Mouse (Mus musculus): ENCODE measurements around the gene Yap1. TPM values are rescaled to one million over a fixed set of nuclear protein-coding genes. Genes with fewer than 3 reads are reported as not detected.

The Yap1 gene
- 47.6 and 77.0 TPM in 2 replicates for polyA plus RNA-seq (2012; rRNA removed)

- DNase-seq (ENCODE audit: low spot score), result peak; percentile 88
Measured at GRCm38 (mm10) chr9:8004370-8004991, at the start of gene Yap1. Gene Yap1 (minus strand): TSS chr9:8004596.

GRCm38 (mm10) chr9:8043044-8043387, 38.6 kb upstream of the Yap1 start:
- no peak for DNase-seq (ENCODE audit: low spot score)

GRCm38 (mm10) chr9:8042338-8043043, 38.1 kb upstream of the Yap1 start, which contains the start of gene Cfap300:
Gene Cfap300 (minus strand): TSS chr9:8042823.
- peak; percentile 83 for DNase-seq (ENCODE audit: low spot score)

- no peak for DNase-seq (ENCODE audit: low spot score)
Measured at GRCm38 (mm10) chr9:8035546-8035945, 31.1 kb upstream of the Yap1 start.

GRCm38 (mm10) chr9:8035091-8035490, 30.7 kb upstream of the Yap1 start:
- no peak for DNase-seq (ENCODE audit: low spot score)

- no peak for DNase-seq (ENCODE audit: low spot score)
Measured at GRCm38 (mm10) chr9:8034143-8034542, 29.7 kb upstream of the Yap1 start.

- no peak for DNase-seq (ENCODE audit: low spot score)
Measured at GRCm38 (mm10) chr9:8032847-8033246, 28.5 kb upstream of the Yap1 start.

- DNase-seq (ENCODE audit: low spot score), result no peak
Measured at GRCm38 (mm10) chr9:8018609-8019008, 14.2 kb upstream of the Yap1 start.

- no peak for DNase-seq (ENCODE audit: low spot score)
Measured at GRCm38 (mm10) chr9:8017253-8017913, 13.0 kb upstream of the Yap1 start.

GRCm38 (mm10) chr9:8003301-8004271, 810 bp downstream of the Yap1 start:
- DNase-seq (ENCODE audit: low spot score), result peak; percentile 70

- DNase-seq (ENCODE audit: low spot score), result no peak
Measured at GRCm38 (mm10) chr9:8002806-8003205, 1.6 kb downstream of the Yap1 start.

GRCm38 (mm10) chr9:8001352-8001751, 3.0 kb downstream of the Yap1 start:
- DNase-seq (ENCODE audit: low spot score), result no peak

- DNase-seq (ENCODE audit: low spot score), result no peak
Measured at GRCm38 (mm10) chr9:7994275-7994674, 10.1 kb downstream of the Yap1 start.

GRCm38 (mm10) chr9:7992651-7993050, 11.7 kb downstream of the Yap1 start:
- no peak for DNase-seq (ENCODE audit: low spot score)

- DNase-seq (ENCODE audit: low spot score), result no peak
Measured at GRCm38 (mm10) chr9:7990897-7991296, 13.5 kb downstream of the Yap1 start.

GRCm38 (mm10) chr9:7987119-7987518, 17.3 kb downstream of the Yap1 start:
- DNase-seq (ENCODE audit: low spot score), result no peak

- no peak for DNase-seq (ENCODE audit: low spot score)
Measured at GRCm38 (mm10) chr9:7984287-7984686, 20.1 kb downstream of the Yap1 start.

GRCm38 (mm10) chr9:7983665-7984064, 20.7 kb downstream of the Yap1 start:
- DNase-seq (ENCODE audit: low spot score), result no peak

- no peak for DNase-seq (ENCODE audit: low spot score)
Measured at GRCm38 (mm10) chr9:7980162-7980561, 24.2 kb downstream of the Yap1 start.

- DNase-seq (ENCODE audit: low spot score), result no peak
Measured at GRCm38 (mm10) chr9:7979153-7979916, 25.1 kb downstream of the Yap1 start.

- no peak for DNase-seq (ENCODE audit: low spot score)
Measured at GRCm38 (mm10) chr9:7978502-7978901, 25.9 kb downstream of the Yap1 start.

All from urinary bladder, adult 2 months (tissue).